Mouse (Mus musculus): ENCODE data around the gene Abcg4. TPM values are rescaled to one million over a fixed set of nuclear protein-coding genes. Genes with fewer than 3 reads are reported as not detected.

Abcg4 gene
- total and polyA plus RNA-seq, 2 experiments from 2014 or later, result 28.2 to 60.0 TPM

DNA sequence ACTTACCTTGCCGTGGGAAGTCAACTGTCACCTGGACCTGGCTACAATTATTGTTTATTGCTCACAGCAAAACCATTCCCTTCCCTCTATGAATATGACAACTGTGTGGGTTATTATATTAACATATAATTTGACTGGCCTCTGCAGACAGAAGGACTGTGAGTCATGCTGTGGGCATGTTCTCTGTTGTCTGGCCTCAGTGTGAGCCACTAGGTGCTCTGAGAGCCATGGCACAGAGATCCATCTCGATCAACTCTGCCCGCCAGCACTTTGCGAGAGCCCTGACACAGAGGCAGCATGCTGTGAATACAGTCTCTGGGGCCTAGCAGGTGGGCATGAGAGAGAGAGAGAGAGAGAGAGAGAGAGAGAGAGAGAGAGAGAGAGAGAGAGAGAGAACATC, 18.4 kb downstream of the Abcg4 start:
- Histone ChIP-seq H3K4me3 (ENCODE audit: low read depth, low read length) (no peak overlapping the region), H3K9ac (replicated peaks; ENCODE audit: low read length, poor library complexity, severe bottlenecking) (no peak overlapping the region), H3K4me1 (ENCODE audit: insufficient read depth, low read length) (peaks cover 5% of the 10 kb centered on the region), H3K36me3 (ENCODE audit: insufficient read depth, low read length) (peaks cover 20% of the 10 kb centered on the region), H3K27me3 (ENCODE audit: insufficient read depth, low read length) (no peaks in the 10 kb centered on the region), H3K4me2 (ENCODE audit: low read depth, low read length, poor library complexity, severe bottlenecking) (no peak overlapping the region), H3K9me3 (ENCODE audit: low read length) (no peaks in the 10 kb centered on the region), H3K27ac (ENCODE audit: low read depth, low read length) (no peak overlapping the region)
- ATAC-seq (ENCODE audit: low FRiP score) (no peak), DNase-seq (ENCODE audit: low spot score) (no peak)
- WGBS, result 83% methylated on average over 4 of the region's 4 CpGs
- no peak for TF ChIP-seq CTCF (IDR thresholded peaks at IDR 0.05)

DNA sequence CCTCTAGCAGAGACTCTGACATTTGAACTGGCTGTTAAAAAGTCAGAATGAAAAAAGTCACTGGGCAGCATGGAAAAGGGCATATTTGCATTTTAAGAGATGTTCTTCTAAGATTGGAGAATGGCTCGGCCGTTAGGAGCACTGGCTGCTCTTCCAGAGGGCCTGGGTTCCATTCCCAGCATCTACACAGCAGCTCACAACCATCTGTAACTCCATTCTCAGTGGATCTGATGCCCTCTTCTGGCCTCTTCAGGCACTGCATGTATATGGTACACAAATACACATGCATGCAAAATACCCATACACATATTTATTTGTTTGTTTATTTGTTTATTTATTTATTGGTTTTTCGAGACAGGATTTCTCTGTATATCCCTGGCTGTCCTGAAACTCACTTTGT, 19.3 kb downstream of the Abcg4 start:
- DNase-seq (ENCODE audit: low spot score) (no peak), ATAC-seq (ENCODE audit: low FRiP score) (no peak)
- H3K36me3 ChIP-seq (ENCODE audit: insufficient read depth, low read length), result peaks cover 11% of the 10 kb centered on the region
- H3K27ac ChIP-seq (ENCODE audit: low read depth, low read length), result no peak overlapping the region
- no peak overlapping the region for H3K9ac ChIP-seq (replicated peaks; ENCODE audit: low read length, poor library complexity, severe bottlenecking)
- H3K4me2 ChIP-seq (ENCODE audit: low read depth, low read length, poor library complexity, severe bottlenecking), result no peak overlapping the region
- no peak overlapping the region for H3K4me3 ChIP-seq (ENCODE audit: low read depth, low read length)
- H3K9me3 ChIP-seq (ENCODE audit: low read length), result no peaks in the 10 kb centered on the region
- WGBS, result 86% methylated on average over 3 of the region's 3 CpGs
- peaks cover 12% of the 10 kb centered on the region for H3K4me1 ChIP-seq (ENCODE audit: insufficient read depth, low read length)
- TF ChIP-seq CTCF (IDR thresholded peaks at IDR 0.05), result peak; percentile 63
- no peaks in the 10 kb centered on the region for H3K27me3 ChIP-seq (ENCODE audit: insufficient read depth, low read length)

DNA sequence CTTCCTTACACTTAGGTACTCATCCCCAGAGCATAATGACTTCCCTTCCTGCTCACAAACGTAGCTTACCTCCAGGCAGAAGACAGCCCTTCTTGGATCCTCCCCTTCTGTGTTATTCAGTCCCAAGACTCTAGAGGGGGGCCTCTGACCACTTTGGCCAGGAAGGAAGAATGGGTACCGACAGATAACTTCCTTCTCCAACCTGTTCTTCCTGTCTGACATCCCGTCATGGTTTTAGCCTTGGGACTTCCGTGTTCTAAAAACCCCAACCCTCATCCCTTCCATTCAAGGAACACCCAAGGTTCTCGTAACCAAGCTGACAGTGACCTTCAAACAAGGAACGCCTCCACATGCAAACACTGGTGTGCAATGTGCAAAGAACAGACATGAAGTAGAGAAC, 20.0 kb downstream of the Abcg4 start, which contains the start of gene Nlrx1:
TSS of gene Nlrx1 (minus strand) at position 168 of the 400 bp plus-strand sequence.
- H3K27ac ChIP-seq (ENCODE audit: low read depth, low read length), result peak within 1 kb of the TSS; percentile 59
- no peak for DNase-seq (ENCODE audit: low spot score)
- peak within 1 kb of the TSS; percentile 31 for H3K4me3 ChIP-seq (ENCODE audit: low read depth, low read length)
- no peaks in the 10 kb centered on the region for H3K27me3 ChIP-seq (ENCODE audit: insufficient read depth, low read length)
- no peak for ATAC-seq (ENCODE audit: low FRiP score)
- H3K36me3 ChIP-seq (ENCODE audit: insufficient read depth, low read length), result 0 out of 2 replicates have a peak, but pooled peaks cover 4% of the 10 kb centered on the region
- TF ChIP-seq CTCF (IDR thresholded peaks at IDR 0.05), result no peak
- peak within 1 kb of the TSS; percentile 61 for H3K9ac ChIP-seq (replicated peaks; ENCODE audit: low read length, poor library complexity, severe bottlenecking)
- H3K4me1 ChIP-seq (ENCODE audit: insufficient read depth, low read length), result peaks cover 12% of the 10 kb centered on the region
- WGBS, result 81% methylated on average over 6 of the region's 6 CpGs
- peak within 1 kb of the TSS; percentile 60 for H3K4me2 ChIP-seq (ENCODE audit: low read depth, low read length, poor library complexity, severe bottlenecking)
- H3K9me3 ChIP-seq (ENCODE audit: low read length), result no peaks in the 10 kb centered on the region

DNA sequence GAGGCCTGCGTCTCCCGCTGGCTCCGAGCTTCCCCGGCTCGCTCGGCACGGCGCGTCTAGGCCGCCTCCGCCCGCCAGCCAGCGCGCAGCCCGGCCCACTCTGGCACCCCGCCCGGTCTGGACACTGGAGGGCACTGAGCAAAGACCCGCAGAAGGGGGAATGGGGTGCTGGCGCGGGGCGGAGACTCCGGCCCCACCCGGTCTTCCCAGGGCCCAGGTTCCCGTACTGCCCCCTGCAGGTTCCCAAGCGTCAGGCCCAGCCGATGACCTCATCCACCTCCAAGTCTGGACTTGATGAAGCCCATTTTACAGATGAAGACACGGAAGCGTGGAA, 20.4 kb downstream of the Abcg4 start:
- Histone ChIP-seq H3K4me1 (ENCODE audit: insufficient read depth, low read length) (peaks cover 12% of the 10 kb centered on the region), H3K9ac (replicated peaks; ENCODE audit: low read length, poor library complexity, severe bottlenecking) (peak overlapping the region; percentile 61), H3K4me2 (ENCODE audit: low read depth, low read length, poor library complexity, severe bottlenecking) (peak overlapping the region; percentile 60), H3K4me3 (ENCODE audit: low read depth, low read length) (peak overlapping the region; percentile 31), H3K36me3 (ENCODE audit: insufficient read depth, low read length) (0 out of 2 replicates have a peak, but pooled peaks cover under 1% of the 10 kb centered on the region), H3K27ac (ENCODE audit: low read depth, low read length) (peak overlapping the region; percentile 59), H3K27me3 (ENCODE audit: insufficient read depth, low read length) (no peaks in the 10 kb centered on the region), H3K9me3 (ENCODE audit: low read length) (no peaks in the 10 kb centered on the region)
- DNase-seq (ENCODE audit: low spot score), result peak; percentile 80
- WGBS, result 8% methylated on average over 26 of the region's 28 CpGs
- peak; percentile 66 for TF ChIP-seq CTCF (IDR thresholded peaks at IDR 0.05)
- ATAC-seq (ENCODE audit: low FRiP score), result peak; percentile 78

DNA sequence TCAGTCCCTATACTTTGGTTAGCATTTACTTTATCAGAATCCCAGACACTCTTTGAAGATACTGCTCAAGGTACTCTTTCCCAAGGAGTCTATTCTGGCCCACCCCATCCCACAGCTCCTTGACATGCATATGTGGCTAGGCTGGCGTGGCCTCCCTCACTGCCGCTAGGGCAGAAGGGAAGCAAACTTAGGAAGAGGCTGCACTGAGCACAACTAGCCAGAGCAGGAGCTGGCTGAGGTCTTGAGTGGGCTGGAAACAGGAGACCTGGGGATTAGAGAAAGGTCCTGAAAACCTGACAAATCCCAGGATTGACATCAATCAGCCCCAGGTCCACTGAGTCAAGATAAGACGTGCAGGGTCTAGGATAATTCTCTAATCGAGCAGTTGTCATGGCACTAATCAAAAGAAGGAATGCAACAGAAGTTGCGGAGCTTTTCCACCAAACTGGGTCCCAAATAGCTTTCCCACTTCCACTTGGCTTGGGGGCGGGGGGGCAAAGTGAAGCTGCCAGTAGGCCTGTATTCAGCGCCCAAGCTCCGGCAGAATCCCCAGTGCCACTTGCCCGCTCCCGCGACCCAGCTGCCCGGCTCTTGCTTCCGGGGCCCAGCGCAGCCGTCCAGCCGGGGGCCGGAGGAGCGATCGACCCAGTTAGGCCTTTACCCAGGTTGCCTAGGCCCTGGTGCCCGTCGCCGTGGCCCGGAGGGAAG, 20.9 kb downstream of the Abcg4 start:
- WGBS, result 8% methylated on average over 22 of the region's 23 CpGs
- H3K4me3 ChIP-seq (ENCODE audit: low read depth, low read length), result peak overlapping the region; percentile 31
- peaks cover 12% of the 10 kb centered on the region for H3K4me1 ChIP-seq (ENCODE audit: insufficient read depth, low read length)
- peak overlapping the region; percentile 60 for H3K4me2 ChIP-seq (ENCODE audit: low read depth, low read length, poor library complexity, severe bottlenecking)
- H3K27me3 ChIP-seq (ENCODE audit: insufficient read depth, low read length), result no peaks in the 10 kb centered on the region
- no peaks in the 10 kb centered on the region for H3K36me3 ChIP-seq (ENCODE audit: insufficient read depth, low read length)
- peak; percentile 24; the same call in 1 of the 2 replicates for TF ChIP-seq CTCF (IDR thresholded peaks at IDR 0.05)
- no peaks in the 10 kb centered on the region for H3K9me3 ChIP-seq (ENCODE audit: low read length)
- peak overlapping the region; percentile 59 for H3K27ac ChIP-seq (ENCODE audit: low read depth, low read length)
- H3K9ac ChIP-seq (replicated peaks; ENCODE audit: low read length, poor library complexity, severe bottlenecking), result peak overlapping the region; percentile 61
- ATAC-seq (ENCODE audit: low FRiP score) (no peak), DNase-seq (ENCODE audit: low spot score) (no peak)

DNA sequence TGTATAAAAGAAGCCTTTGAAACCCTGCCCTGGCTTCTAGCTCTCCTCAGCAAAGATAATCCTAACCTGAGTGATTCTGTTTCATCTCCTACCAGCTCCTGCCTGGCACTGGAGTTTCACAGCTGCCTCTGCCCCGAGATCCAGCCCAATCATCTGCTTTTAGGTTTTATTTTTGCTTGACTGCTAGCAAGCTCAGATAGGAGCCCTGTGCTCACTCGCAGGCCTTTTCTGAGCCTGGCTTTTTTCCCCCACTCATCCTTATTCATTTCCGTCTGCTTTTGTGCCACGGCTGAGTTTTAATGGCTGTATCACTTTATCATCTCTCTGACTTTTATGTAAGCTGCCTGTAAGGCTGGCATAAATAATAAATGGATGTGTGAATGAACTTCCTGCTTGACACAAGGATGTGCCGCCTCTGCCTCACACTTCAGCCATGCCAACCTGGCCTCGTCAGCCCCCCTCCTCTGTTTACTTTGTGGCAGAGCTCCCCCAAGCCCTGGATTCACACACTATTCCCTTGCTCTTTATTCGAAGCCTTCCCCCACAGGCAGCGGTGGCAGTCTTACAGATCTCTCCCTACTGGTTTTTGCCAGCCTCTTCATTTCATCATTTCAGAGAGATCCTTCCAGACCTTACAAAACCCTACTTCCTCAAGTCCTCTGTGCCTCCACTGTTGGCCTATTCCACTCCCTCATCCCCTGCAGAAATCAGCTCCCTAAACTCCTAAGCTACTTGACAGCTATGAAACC, 21.8 kb downstream of the Abcg4 start:
- no peak overlapping the region for H3K4me2 ChIP-seq (ENCODE audit: low read depth, low read length, poor library complexity, severe bottlenecking)
- H3K9ac ChIP-seq (replicated peaks; ENCODE audit: low read length, poor library complexity, severe bottlenecking), result no peak overlapping the region; the same call in 1 of the 2 replicates
- no peaks in the 10 kb centered on the region for H3K9me3 ChIP-seq (ENCODE audit: low read length)
- ATAC-seq (ENCODE audit: low FRiP score) (0 out of 2 replicates have a peak, but pooled peaks have one; percentile 27), DNase-seq (ENCODE audit: low spot score) (no peak)
- 23% methylated on average over 8 of the region's 8 CpGs for WGBS
- TF ChIP-seq CTCF (IDR thresholded peaks at IDR 0.05), result no peak
- no peaks in the 10 kb centered on the region for H3K27me3 ChIP-seq (ENCODE audit: insufficient read depth, low read length)
- no peaks in the 10 kb centered on the region for H3K36me3 ChIP-seq (ENCODE audit: insufficient read depth, low read length)
- H3K27ac ChIP-seq (ENCODE audit: low read depth, low read length), result peak overlapping the region; percentile 59; the same call in 1 of the 2 replicates
- H3K4me1 ChIP-seq (ENCODE audit: insufficient read depth, low read length), result peaks cover 12% of the 10 kb centered on the region
- no peak overlapping the region for H3K4me3 ChIP-seq (ENCODE audit: low read depth, low read length)
